Mouse (Mus musculus) adrenal gland, adult 2 months (tissue): ENCODE measurements around the gene Serpina3g. TPM values are rescaled to one million over a fixed set of nuclear protein-coding genes. Genes with fewer than 3 reads are reported as not detected.
"Not testable (repeated sequence)": the region's sequence is repeated elsewhere in the genome, so short reads cannot be mapped to it uniquely, and the experiment has no call there.

Experiments
- DNase-seq: peaks from one replicate; pipeline ENCODE4 v3.0.0; 2021
- long read RNA-seq: library from polyadenylated mRNA; stranded (forward); transcript quantifications from one replicate; pipeline ENCODE4 v2.0.0, GENCODE M21; 2021
- polyA plus RNA-seq: library from polyadenylated mRNA; depleted of rRNA; stranded (reverse); fragments of >200 nt; gene quantifications from 2 replicates; pipeline ENCODE4 v1.2.3, GENCODE M21; 2012; rRNA removed
- total RNA-seq, 2 experiments: library from RNA; stranded (reverse); gene quantifications; 2 replicates each; pipeline ENCODE4 v1.2.3; 2021

Gene Serpina3g
- total RNA-seq = 1 to 10 TPM; 3.4 to 4.1 TPM
- polyA plus RNA-seq = 5.4 and 11.3 TPM in 2 replicates
- long read RNA-seq = 0 reads

DNA sequence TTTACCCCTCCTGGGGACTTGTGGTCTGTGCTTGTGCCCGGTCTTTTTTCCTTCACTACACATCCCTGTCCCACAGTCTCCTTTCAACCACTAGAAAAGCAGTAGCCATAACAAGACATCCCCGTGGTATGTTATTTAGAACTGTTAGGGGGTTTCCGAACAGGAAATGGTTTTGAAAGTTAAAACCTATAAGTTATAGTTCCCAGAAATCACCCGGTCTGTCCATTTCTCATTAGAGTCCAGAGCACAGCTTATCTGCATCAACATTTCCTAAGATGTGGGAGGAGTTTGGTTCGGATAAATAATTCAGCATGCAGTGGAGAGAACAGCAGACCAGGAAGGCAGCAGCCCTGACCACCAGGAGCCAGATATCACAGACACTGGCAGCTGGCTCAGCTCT lies at the start of gene Serpina3g:
Gene Serpina3g, plus strand, starts transcription at position 331 of the 400 bp plus-strand sequence.
- DNase-seq = no peak

DNA sequence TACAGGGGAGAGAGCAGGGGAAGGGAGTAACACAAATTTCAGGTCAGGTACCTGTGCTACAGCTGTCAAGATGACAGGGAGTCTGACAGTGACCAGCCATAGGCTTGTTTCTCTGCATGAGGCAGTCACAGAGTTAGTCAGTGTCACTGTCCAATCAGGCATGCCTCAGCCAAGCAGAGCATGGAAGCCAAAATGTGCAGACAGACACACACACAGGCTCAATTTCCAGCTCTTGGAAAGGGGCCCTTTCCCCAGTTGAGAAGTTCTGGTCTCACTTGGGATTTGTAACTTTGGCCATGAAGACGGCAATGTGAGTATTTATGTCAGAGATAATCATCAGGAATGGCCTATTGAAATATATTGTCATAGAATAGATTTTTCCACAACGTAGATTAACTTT lies 46.8 kb upstream of the Serpina3g start:
- DNase-seq = no peak

DNA sequence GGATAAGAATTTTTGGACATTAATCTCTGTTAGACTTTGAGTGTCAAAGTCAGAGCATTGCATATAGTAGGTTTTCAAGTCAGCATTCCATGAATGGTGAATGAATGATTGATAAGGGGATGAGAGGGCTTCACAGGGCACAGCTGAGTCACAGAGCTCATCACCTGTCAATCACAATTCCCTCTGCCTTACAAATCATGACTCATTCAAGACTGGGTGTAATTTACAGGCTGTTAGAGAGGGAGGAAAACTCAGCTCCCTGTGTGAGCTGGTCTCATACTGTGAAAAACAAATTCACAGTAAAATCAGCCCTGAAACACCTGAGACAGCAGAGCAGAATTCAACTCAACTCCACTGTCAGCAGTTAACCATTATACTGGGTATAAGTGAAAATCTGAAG lies 45.2 kb upstream of the Serpina3g start:
- peak; percentile 27 for DNase-seq

DNA sequence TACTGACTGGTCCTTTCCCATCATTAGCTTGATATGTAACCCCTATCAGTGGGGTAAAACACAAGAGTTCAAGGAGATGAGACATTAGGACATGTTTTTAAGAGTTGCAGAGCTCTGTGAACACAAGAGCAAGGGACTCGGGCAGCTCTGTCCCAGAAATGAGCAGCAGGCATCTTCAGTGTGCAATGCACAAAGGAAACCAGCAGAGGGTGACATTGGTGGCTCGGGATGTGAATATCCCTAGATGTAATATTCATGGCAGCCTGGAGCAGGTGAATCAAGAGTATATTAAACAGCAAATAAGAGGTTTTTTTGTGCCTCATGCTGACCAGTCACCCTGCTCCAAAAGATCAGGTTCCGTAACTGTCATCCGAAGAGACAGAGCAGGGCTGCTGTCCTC lies 26.9 kb upstream of the Serpina3g start:
- DNase-seq = no peak

GRCm38 (mm10) chr12:104209802-104210201 lies 26.2 kb upstream of the Serpina3g start:
- no peak for DNase-seq

DNA sequence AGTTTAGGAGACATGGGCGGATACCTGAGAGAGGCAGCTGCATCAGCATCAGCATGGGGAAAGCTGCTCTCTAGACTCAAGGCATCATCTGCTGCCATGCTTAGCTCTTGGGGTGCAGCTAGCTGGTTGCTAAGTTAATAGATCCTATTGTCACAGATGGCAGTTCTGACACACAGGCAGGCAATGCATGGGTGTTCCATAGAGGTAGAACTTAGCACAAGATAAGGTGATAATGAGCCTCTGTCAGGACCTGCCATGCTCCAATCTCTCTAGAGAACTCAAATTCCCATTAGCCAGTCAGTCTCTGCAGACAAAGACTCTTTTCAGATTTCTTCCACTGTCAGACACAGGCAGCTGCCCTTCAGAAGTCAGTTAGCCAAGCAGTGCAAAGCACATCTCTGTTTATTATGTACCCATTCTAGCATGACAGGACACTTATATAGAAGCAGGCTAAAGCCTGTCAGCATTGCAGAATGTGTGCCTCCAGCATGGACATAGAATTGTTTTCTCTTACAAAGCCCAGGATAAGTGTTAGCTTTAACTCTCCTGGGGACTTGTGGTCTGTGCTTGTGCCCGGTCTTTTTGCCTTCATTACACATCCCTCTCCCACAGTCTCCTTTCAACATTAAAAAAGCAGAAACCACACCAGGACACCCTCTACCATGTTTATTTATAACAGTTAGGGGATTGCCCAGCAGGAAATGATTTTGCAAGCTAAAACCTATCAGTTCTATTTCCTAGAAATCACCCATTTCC lies 22.2 kb upstream of the Serpina3g start:
- no peak for DNase-seq

DNA sequence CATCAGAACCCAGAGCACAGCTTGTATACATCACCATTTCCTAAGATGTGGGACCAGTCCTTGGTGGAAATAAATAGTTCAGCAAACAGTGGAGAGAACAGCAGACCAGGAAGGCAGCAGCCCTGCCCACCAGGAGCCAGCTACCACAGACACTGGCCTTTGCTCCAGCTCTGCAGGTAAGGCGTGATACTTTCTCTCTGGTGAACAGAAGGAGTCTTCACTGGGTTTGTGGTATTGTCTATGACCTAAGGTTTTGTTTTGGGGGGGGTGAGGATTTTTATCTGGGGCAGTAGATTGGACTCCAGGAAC lies 21.6 kb upstream of the Serpina3g start, which contains the start of gene Serpina3f:
Gene Serpina3f, plus strand, starts transcription at position 100 of the 309 bp plus-strand sequence.
- no peak for DNase-seq

GRCm38 (mm10) chr12:104215249-104215648 lies 20.8 kb upstream of the Serpina3g start:
- no peak for DNase-seq

- DNase-seq = no peak
Observed at GRCm38 (mm10) chr12:104221616-104222015, 14.4 kb upstream of the Serpina3g start.

DNA sequence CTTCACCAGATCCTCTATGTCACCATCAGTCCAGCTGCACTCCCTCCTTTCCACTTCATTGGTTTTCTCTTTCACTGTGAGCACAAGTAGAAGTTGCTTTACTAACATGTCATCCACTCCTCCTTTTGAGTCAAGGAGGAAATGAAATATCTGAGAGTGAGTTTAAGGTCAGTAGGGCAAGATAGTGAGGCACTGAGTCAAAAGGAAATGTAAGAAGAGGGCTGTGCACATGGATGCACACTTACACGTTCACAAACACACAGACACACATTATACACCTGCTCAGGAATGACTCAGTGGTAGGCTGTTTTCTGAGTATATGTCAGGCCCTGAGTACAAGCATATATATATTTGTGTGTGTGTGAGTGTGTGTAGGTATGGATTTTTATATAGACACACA lies 12.4 kb upstream of the Serpina3g start:
- no peak for DNase-seq

DNA sequence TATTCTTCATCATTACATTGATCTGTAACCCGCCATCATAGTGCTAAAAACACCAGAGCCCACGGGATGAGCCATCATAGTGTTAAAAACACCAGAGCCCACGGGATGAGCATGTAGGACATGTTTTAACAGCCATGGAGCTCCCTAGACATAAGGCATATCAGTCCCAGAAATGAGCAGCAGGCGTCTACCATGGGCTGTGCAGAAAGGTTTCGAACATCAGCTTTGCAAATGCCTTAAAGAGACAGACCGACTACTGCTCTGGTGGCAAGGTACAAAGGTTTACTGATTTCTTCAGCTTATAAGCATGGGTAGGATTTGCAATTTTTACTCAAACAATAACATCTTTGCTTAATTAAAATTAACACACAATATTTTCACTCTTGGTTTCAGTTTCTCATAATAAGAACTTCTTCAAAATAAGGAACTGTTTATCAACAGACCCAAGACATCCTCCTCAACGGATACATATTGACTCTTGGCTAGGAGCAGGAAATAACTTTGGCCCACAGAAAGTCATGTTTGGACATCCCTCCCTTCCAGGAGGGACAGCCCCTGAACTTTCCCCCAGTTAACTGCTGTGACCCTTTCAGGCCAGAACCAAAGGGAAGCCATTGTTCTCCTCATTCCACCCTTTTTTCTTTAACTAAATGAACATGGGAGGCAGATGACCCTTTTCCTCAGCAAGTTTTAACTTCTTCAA lies 11.3 kb upstream of the Serpina3g start:
- DNase-seq = no peak

DNA sequence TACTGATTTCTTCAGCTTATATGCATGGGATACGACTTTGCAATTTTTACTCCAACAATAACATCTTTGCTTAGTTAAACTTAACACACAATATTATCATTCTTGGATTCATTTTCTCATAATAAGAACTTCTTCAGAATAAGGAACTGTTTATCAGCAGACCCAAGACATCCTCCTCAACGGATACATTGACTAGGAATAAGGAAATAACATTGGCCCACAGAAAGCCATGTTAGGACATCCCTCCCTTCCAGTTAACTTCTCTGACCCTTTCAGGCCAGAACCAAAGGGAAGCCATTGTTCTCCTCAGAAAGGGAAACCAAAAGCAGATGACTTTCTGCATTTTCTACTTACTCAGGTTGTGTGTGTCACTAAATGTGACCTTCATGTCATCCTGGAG lies 5.3 kb upstream of the Serpina3g start:
- DNase-seq = no peak

GRCm38 (mm10) chr12:104238048-104238447 lies 2.0 kb downstream of the Serpina3g start:
- DNase-seq = not testable (repeated sequence)

DNA sequence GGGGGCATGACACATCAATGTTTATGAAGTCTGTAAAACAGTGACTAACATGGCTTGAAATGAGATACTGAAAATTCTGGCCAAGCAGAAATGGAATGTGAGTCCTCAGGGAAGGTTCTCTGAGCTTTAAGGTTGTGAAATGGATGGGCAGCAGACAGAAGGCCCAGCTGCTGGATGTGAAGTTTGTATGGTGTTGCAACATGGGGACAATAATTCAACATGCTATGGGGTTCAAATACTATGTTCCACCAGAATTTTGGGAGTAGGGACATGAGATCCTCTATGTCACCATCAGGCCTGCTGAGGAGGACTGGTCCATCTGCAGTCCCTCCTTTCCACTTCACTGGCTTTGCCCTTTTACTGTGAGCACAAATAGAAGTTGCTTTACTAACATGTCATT lies 7.3 kb downstream of the Serpina3g start:
- DNase-seq = no peak

- DNase-seq = no peak
Observed at GRCm38 (mm10) chr12:104245092-104245491, 9.0 kb downstream of the Serpina3g start.

- no peak for DNase-seq
Observed at GRCm38 (mm10) chr12:104245595-104245994, 9.6 kb downstream of the Serpina3g start.

- DNase-seq = no peak
Observed at GRCm38 (mm10) chr12:104247553-104248002, 11.5 kb downstream of the Serpina3g start.

DNA sequence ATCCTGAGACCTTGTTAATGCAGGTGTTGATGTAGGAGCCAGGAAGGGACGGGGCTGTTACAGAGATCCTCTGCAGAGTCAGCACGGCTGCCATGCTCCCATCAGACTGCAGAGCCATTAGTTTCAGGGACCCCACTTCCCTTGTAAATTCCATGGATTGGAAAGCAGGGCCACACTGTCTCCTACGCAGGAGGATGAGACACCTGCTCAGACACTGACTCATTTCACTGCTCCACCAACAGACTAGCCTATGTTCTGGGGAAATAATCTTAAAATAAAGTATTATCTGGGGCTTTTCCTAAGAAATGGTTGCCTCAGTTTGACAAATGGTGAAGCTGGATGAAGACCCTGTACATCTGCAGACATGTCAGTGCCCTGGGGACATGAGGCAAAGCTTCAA lies 12.2 kb downstream of the Serpina3g start:
- DNase-seq = no peak

DNA sequence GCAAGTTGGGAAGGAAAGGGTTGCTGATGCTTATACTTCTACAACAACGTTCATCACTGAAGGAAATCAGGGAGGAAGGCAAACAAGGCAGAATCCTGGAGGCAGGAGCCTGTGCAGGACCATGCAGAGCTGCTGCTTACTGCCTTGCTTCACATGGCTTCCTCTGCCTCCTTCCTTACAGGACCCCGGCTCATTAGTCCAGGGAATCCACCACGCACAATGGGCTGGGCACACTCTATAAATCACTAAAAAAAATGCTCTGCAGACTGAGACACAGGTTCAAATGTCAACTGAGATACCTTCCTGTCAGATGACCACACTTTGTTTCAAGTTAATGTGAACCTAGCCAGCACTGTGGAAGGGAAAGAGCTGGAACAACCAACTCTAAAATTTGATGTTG lies 25.0 kb downstream of the Serpina3g start:
- DNase-seq = no peak

GRCm38 (mm10) chr12:104262863-104263262 lies 26.8 kb downstream of the Serpina3g start, which contains the start of gene Serpina3i:
Serpina3i (plus strand) TSS chr12:104263122.
- DNase-seq = no peak

DNA sequence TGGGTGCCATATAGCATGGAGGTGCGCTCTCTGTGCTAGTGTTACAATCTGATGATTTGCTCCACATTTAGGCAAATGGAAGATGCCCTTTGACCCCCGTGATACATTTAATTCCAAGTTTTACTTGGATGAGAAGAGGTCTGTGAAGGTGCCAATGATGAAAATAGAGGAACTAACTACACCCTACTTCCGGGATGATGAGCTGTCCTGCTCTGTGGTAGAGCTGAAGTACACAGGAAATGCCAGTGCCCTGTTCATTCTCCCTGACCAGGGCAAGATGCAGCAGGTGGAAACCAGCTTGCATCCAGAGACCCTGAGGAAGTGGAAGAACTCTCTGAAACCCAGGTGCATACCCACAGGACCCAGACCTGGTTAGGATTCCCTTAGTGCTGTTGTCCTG lies 30.3 kb downstream of the Serpina3g start:
- no peak for DNase-seq

DNA sequence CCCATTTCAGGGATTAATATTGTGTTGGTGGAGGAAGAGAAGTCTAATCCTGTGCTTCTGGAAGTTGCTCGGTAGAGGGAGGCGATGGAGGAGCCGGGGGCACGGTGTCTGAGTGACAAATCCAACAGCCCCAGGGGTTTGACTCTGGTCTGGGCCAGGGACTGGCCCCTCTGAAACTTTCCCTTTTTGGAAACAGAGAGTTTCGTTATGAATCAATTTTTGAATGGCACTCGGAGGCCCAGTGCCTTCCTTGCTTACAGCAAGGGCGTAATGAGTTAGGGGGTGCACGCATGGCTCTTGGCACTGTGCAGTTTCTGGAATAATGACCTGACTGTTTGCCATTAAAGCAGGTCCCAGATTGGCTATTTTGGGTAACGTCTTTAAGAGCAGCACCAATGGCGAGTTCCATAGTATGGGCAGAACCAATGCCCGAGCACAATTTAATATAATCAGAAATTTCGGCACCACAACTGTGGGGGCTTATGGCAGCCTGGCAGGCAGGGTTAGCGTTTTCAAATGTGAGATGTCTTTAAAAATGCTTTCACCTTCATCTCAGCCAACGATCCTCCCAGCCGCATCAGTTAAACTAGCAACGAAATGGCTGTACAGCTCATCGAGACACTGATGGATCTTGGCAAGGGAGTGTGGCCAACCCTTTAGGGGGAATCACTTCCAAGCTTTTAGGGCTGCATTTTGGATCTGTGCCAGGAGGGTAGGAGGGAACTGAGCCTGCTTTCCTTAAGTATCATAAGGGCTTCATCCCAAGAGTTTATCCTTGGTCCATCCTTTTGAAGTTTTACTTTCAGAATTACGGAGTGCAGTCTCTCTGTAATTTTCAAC lies 42.4 kb downstream of the Serpina3g start:
- no peak for DNase-seq

GRCm38 (mm10) chr12:104279056-104279435 lies 43.0 kb downstream of the Serpina3g start:
- DNase-seq = no peak
